17 mouse cellular contexts compared by ENCODE assay signal in the genomic region with DNA sequence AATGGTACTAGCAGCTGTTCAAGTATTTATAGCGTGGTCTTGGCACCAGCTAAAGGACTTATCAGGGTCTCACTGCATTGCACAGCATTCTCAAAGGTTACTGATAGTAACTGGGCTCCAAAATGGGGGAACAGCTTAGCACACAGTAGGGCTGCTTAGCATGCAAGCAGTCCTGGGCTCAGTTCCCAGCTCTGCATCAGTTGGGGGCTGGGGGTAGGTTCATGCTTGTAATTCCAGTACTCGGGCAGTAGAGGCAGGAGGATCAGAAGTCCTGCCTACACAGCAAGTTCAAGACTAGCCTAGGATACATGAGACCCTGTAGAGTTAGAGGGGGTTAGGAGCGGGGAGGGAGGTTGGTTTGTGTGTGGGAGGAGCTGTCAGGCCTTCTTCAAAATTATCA. TPM values are rescaled to one million over a fixed set of nuclear protein-coding genes. Genes with fewer than 3 reads are reported as not detected.
DNase-seq lines count a peak whose midpoint lies in the region; ATAC-seq lines count a peak whose summit lies in the region.
"Had no signal": no experiment of that assay in that cellular context is flagged by ENCODE, and none has a peak within 500 bp of the region (broad histone marks: within the 10 kb centered on the region; RNA-seq: fewer than 3 reads in every experiment).

No protein-coding gene starts in this region.

- peak overlapping the region; percentile 81; the same call in 1 of the 2 replicates for H3K27ac ChIP-seq in forebrain, embryonic 12.5 days
- no peak overlapping the region for H3K27ac ChIP-seq in forebrain, embryonic 11.5 days (ENCODE audit: low read depth, low read length)
- peak overlapping the region; percentile 96 for H3K27ac ChIP-seq in neural tube, embryonic 13.5 days (replicated peaks)
- H3K27ac ChIP-seq in midbrain, embryonic 12.5 days (replicated peaks) = peak overlapping the region; percentile 89
- H3K27ac ChIP-seq: heart, embryonic 15.5 days; liver, embryonic 15.5 days; stomach, embryonic 15.5 days had no signal

- H3K9me3 ChIP-seq in forebrain, embryonic 12.5 days = no peaks in the 10 kb centered on the region
- H3K9me3 ChIP-seq in forebrain, embryonic 11.5 days (ENCODE audit: control insufficient read depth, low read length) = no peaks in the 10 kb centered on the region
- no peaks in the 10 kb centered on the region for H3K9me3 ChIP-seq in neural tube, embryonic 13.5 days
- no peaks in the 10 kb centered on the region for H3K9me3 ChIP-seq in midbrain, embryonic 12.5 days
- H3K9me3 ChIP-seq: heart, embryonic 15.5 days; limb, embryonic 12.5 days; liver, embryonic 15.5 days; stomach, embryonic 15.5 days had no signal

- peaks cover 56% of the 10 kb centered on the region for H3K4me1 ChIP-seq in forebrain, embryonic 12.5 days
- peaks cover 15% of the 10 kb centered on the region; the same call in 1 of the 2 replicates for H3K4me1 ChIP-seq in forebrain, embryonic 11.5 days (replicated peaks; ENCODE audit: control insufficient read depth, insufficient read depth, low read length)
- peaks cover 79% of the 10 kb centered on the region for H3K4me1 ChIP-seq in neural tube, embryonic 13.5 days (replicated peaks)
- H3K4me1 ChIP-seq in midbrain, embryonic 12.5 days = peaks cover 53% of the 10 kb centered on the region

- no peak overlapping the region for H3K4me2 ChIP-seq in forebrain, embryonic 12.5 days
- H3K4me2 ChIP-seq in forebrain, embryonic 11.5 days (ENCODE audit: low read depth, low read length, severe bottlenecking) = no peak overlapping the region
- H3K4me2 ChIP-seq in neural tube, embryonic 13.5 days = no peak overlapping the region
- H3K4me2 ChIP-seq in midbrain, embryonic 12.5 days (replicated peaks) = 0 out of 2 replicates have a peak overlapping the region, but pooled peaks have one; percentile 50
- H3K4me2 ChIP-seq: heart, embryonic 15.5 days; limb, embryonic 12.5 days; liver, embryonic 15.5 days; stomach, embryonic 15.5 days had no signal

- DNase-seq in forebrain, embryonic 11.5 days (ENCODE audit: low spot score) = no peak
- no peak for DNase-seq in neural tube, embryonic 10.5 days (ENCODE audit: extremely low spot score, low spot score)
- no peak for DNase-seq in spleen, postnatal 14 days (ENCODE audit: low spot score in 2 of 2)
- DNase-seq in yolk sac, embryonic 10.5 days (ENCODE audit: low spot score) = no peak
- DNase-seq in adrenal gland, adult 18-20 months (ENCODE audit: low spot score in 2 of 2) = no peak
- DNase-seq: adrenal gland, postnatal 36 days; embryo, embryonic 11 days; heart, adult 11 months; kidney, adult 9 months; retina, postnatal 1 day had no signal

- 66% methylated on average over 3 of the region's 3 CpGs for WGBS in forebrain, embryonic 12.5 days
- 69% methylated on average over 3 of the region's 3 CpGs for WGBS in forebrain, embryonic 11.5 days
- 64% methylated on average over 3 of the region's 3 CpGs for WGBS in neural tube, embryonic 13.5 days
- 62% methylated on average over 3 of the region's 3 CpGs for WGBS in midbrain, embryonic 12.5 days

- ATAC-seq in forebrain, embryonic 12.5 days (ENCODE audit: low FRiP score) = no peak
- no peak for ATAC-seq in forebrain, embryonic 11.5 days (replicated peaks; ENCODE audit: low FRiP score)
- ATAC-seq in neural tube, embryonic 13.5 days (ENCODE audit: low read depth) = no peak
- no peak for ATAC-seq in midbrain, embryonic 12.5 days (ENCODE audit: low FRiP score, low read depth)

- no peak overlapping the region for H3K4me3 ChIP-seq in forebrain, embryonic 12.5 days (replicated peaks)
- no peak overlapping the region for H3K4me3 ChIP-seq in forebrain, embryonic 11.5 days (ENCODE audit: low read depth, low read length)
- H3K4me3 ChIP-seq in neural tube, embryonic 13.5 days = no peak overlapping the region
- no peak overlapping the region for H3K4me3 ChIP-seq in midbrain, embryonic 12.5 days
- H3K4me3 ChIP-seq: heart, embryonic 15.5 days; limb, embryonic 12.5 days; liver, embryonic 15.5 days; stomach, embryonic 15.5 days had no signal

- peaks cover 31% of the 10 kb centered on the region for H3K36me3 ChIP-seq in forebrain, embryonic 12.5 days (replicated peaks)
- no peaks in the 10 kb centered on the region for H3K36me3 ChIP-seq in forebrain, embryonic 11.5 days (ENCODE audit: control insufficient read depth, insufficient read depth, low read length)
- H3K36me3 ChIP-seq in neural tube, embryonic 13.5 days = peaks cover 36% of the 10 kb centered on the region
- peaks cover 31% of the 10 kb centered on the region for H3K36me3 ChIP-seq in midbrain, embryonic 12.5 days
- H3K36me3 ChIP-seq: heart, embryonic 15.5 days; stomach, embryonic 15.5 days had no signal

- peaks cover 13% of the 10 kb centered on the region; the same call in 1 of the 2 replicates for H3K27me3 ChIP-seq in forebrain, embryonic 12.5 days
- no peaks in the 10 kb centered on the region; the same call in 1 of the 2 replicates for H3K27me3 ChIP-seq in forebrain, embryonic 11.5 days (ENCODE audit: control insufficient read depth, insufficient read depth, low read length)
- H3K27me3 ChIP-seq in neural tube, embryonic 13.5 days = no peaks in the 10 kb centered on the region
- H3K27me3 ChIP-seq in midbrain, embryonic 12.5 days = peaks cover 11% of the 10 kb centered on the region
- H3K27me3 ChIP-seq: stomach, embryonic 15.5 days had no signal

- H3K9ac ChIP-seq in forebrain, embryonic 12.5 days = no peak overlapping the region
- no peak overlapping the region for H3K9ac ChIP-seq in forebrain, embryonic 11.5 days (ENCODE audit: low read length)
- H3K9ac ChIP-seq in neural tube, embryonic 13.5 days = 0 out of 2 replicates have a peak overlapping the region, but pooled peaks have one; percentile 63
- H3K9ac ChIP-seq in midbrain, embryonic 12.5 days (replicated peaks) = no peak overlapping the region
- H3K9ac ChIP-seq: heart, embryonic 15.5 days; limb, embryonic 12.5 days; liver, embryonic 15.5 days; stomach, embryonic 15.5 days had no signal

RNA-seq across cellular contexts. Expression of a gene that starts 15.2 kb away (rescaled TPM):
- polyA plus RNA-seq in forebrain, embryonic 12.5 days (2016; fragmentation: Nextera tagmentation; extraction: Ambion mirVana) = 26.3 and 28.1 TPM in 2 replicates
- polyA plus RNA-seq in forebrain, embryonic 11.5 days (2014; fragmentation: Nextera tagmentation; extraction: Ambion mirVana) = 15.9 TPM in 2 replicates
- 30.4 and 33.6 TPM in 2 replicates for polyA plus RNA-seq in neural tube, embryonic 13.5 days (2015; fragmentation: Nextera tagmentation; extraction: Ambion mirVana)
- polyA plus RNA-seq in midbrain, embryonic 12.5 days (2016; fragmentation: Nextera tagmentation; extraction: Ambion mirVana) = 26.2 and 30.2 TPM in 2 replicates
- 1 to 10 TPM; 6.1 to 7.4 TPM for total RNA-seq in adrenal gland, adult 18-20 months (2021)

RNA-seq across cellular contexts. Expression of a gene that starts 17.6 kb away (rescaled TPM):
- 32.0 and 33.0 TPM in 2 replicates for polyA plus RNA-seq in forebrain, embryonic 12.5 days (2016; fragmentation: Nextera tagmentation; extraction: Ambion mirVana)
- polyA plus RNA-seq in forebrain, embryonic 11.5 days (2014; fragmentation: Nextera tagmentation; extraction: Ambion mirVana) = 28.6 and 31.1 TPM in 2 replicates
- 29.4 and 29.8 TPM in 2 replicates for polyA plus RNA-seq in neural tube, embryonic 13.5 days (2015; fragmentation: Nextera tagmentation; extraction: Ambion mirVana)
- polyA plus RNA-seq in midbrain, embryonic 12.5 days (2016; fragmentation: Nextera tagmentation; extraction: Ambion mirVana) = 26.6 and 27.3 TPM in 2 replicates
- 10 to 100 TPM; 10.9 to 12.0 TPM for total RNA-seq in adrenal gland, adult 18-20 months (2021)

RNA-seq across cellular contexts. Expression of a gene that starts 29.4 kb away (rescaled TPM):
- polyA plus RNA-seq in forebrain, embryonic 12.5 days (2016; fragmentation: Nextera tagmentation; extraction: Ambion mirVana) = 10.2 and 11.4 TPM in 2 replicates
- 13.9 and 14.8 TPM in 2 replicates for polyA plus RNA-seq in forebrain, embryonic 11.5 days (2014; fragmentation: Nextera tagmentation; extraction: Ambion mirVana)
- polyA plus RNA-seq in neural tube, embryonic 13.5 days (2015; fragmentation: Nextera tagmentation; extraction: Ambion mirVana) = 5.2 and 8.3 TPM in 2 replicates
- polyA plus RNA-seq in midbrain, embryonic 12.5 days (2016; fragmentation: Nextera tagmentation; extraction: Ambion mirVana) = 8.2 and 10.9 TPM in 2 replicates
- 10 to 100 TPM; 25.8 to 29.4 TPM for total RNA-seq in adrenal gland, adult 18-20 months (2021)

RNA-seq across cellular contexts. Expression of a gene that starts 39.8 kb away (rescaled TPM):
- 9.0 and 9.4 TPM in 2 replicates for polyA plus RNA-seq in forebrain, embryonic 12.5 days (2016; fragmentation: Nextera tagmentation; extraction: Ambion mirVana)
- 2.9 and 3.7 TPM in 2 replicates for polyA plus RNA-seq in forebrain, embryonic 11.5 days (2014; fragmentation: Nextera tagmentation; extraction: Ambion mirVana)
- polyA plus RNA-seq in neural tube, embryonic 13.5 days (2015; fragmentation: Nextera tagmentation; extraction: Ambion mirVana) = 21.1 and 21.4 TPM in 2 replicates
- polyA plus RNA-seq in midbrain, embryonic 12.5 days (2016; fragmentation: Nextera tagmentation; extraction: Ambion mirVana) = 7.2 and 9.9 TPM in 2 replicates
- total RNA-seq in adrenal gland, adult 18-20 months (2021) = 1 to 10 TPM; 3.0 TPM
